Mouse (Mus musculus) neural tube, embryonic 14.5 days (tissue): Measurements from ENCODE around the gene Mad2l1bp. TPM values are rescaled to one million over a fixed set of nuclear protein-coding genes. Genes with fewer than 3 reads are reported as not detected.

ENCODE experiments used
- ATAC-seq: fragments of 200-750 bp; cut with Nextera tagmentation; 2 replicates; pipeline ENCODE4 v1.8.0; 2017; ENCODE audit warnings: low read depth, mild to moderate bottlenecking, moderate TSS enrichment, moderate library complexity
- H3K27ac ChIP-seq: fragments of 300-500 bp; sonication (generic); 2 replicates; pipeline ENCODE4 v1.5.1; 2014; ENCODE audit warnings: low read depth, mild to moderate bottlenecking, control low read depth, low read length, moderate library complexity, mixed read lengths
- H3K27me3 ChIP-seq: fragments of 300-500 bp; sonication (generic); 2 replicates; pipeline ENCODE4 v1.6.1; 2014; ENCODE audit warnings: low read length; ENCODE audit not compliant: control insufficient read depth, insufficient read depth
- H3K36me3 ChIP-seq: fragments of 300-500 bp; sonication (generic); 2 replicates; pipeline ENCODE4 v1.6.1; 2014; ENCODE audit warnings: low read length, mixed read lengths; ENCODE audit not compliant: control insufficient read depth, insufficient read depth
- H3K4me1 ChIP-seq: fragments of 300-500 bp; sonication (generic); 2 replicates; pipeline ENCODE4 v1.6.1; 2014; ENCODE audit warnings: low read length; ENCODE audit not compliant: control insufficient read depth, insufficient read depth
- H3K4me2 ChIP-seq: fragments of 300-500 bp; sonication (generic); 2 replicates; pipeline ENCODE4 v1.6.1; 2014; ENCODE audit warnings: mild to moderate bottlenecking, low read depth, low read length, control low read depth
- H3K4me3 ChIP-seq: fragments of 300-500 bp; sonication (generic); 2 replicates; pipeline ENCODE4 v1.5.1; 2014; ENCODE audit warnings: low read depth, low read length, control low read depth, mixed read lengths
- H3K9ac ChIP-seq: fragments of 300-500 bp; sonication (generic); replicated peaks from 2 replicates; pipeline ENCODE4 v1.6.1; 2014; ENCODE audit warnings: low read depth, mild to moderate bottlenecking, control low read depth, low read length, mixed read lengths
- H3K9me3 ChIP-seq: fragments of 300-500 bp; sonication (generic); 2 replicates; pipeline ENCODE4 v1.6.1; 2016; ENCODE audit warnings: low read length; ENCODE audit not compliant: control insufficient read depth
- WGBS: fragments of 180-500 bp; shearing (Covaris S2); extraction: QIAGEN DNeasy Blood & Tissue Kit; methylation state at CpG from one replicate; pipeline ENCODE4 v1.1.7; 2014; 5-methylcytosine and 5-hydroxymethylcytosine counted together
- polyA plus RNA-seq: library from polyadenylated mRNA; unstranded; fragments of >200 nt; fragmentation: Nextera tagmentation; extraction: Ambion mirVana; gene quantifications from 2 replicates; pipeline ENCODE4 v1.2.1, GENCODE M21; 2014

Gene Mad2l1bp
- polyA plus RNA-seq, 1 experiment from 2014 or later = 21.4 TPM

GRCm38 (mm10) chr17:46168318-46168717, 15.0 kb upstream of the Mad2l1bp start:
- WGBS = 60% methylated on average over 5 of the region's 5 CpGs
- Histone ChIP-seq H3K27ac (no peak overlapping the region), H3K36me3 (peaks cover 70% of the 10 kb centered on the region)

GRCm38 (mm10) chr17:46167014-46167413, 13.7 kb upstream of the Mad2l1bp start:
- no peak overlapping the region for H3K4me3 ChIP-seq
- H3K27me3 ChIP-seq = no peaks in the 10 kb centered on the region
- ATAC-seq = no peak
- H3K9me3 ChIP-seq = no peaks in the 10 kb centered on the region
- H3K27ac ChIP-seq = no peak overlapping the region
- 87% methylated on average over 11 of the region's 11 CpGs for WGBS
- no peak overlapping the region for H3K4me2 ChIP-seq
- H3K4me1 ChIP-seq = no peaks in the 10 kb centered on the region
- H3K9ac ChIP-seq = no peak overlapping the region
- H3K36me3 ChIP-seq = peaks cover 62% of the 10 kb centered on the region

More at GRCm38 (mm10) chr17:46168318-46168717, 15.0 kb upstream of the Mad2l1bp start:
- ATAC-seq = no peak
- Histone ChIP-seq H3K4me3 (no peak overlapping the region), H3K4me1 (no peaks in the 10 kb centered on the region), H3K27me3 (no peaks in the 10 kb centered on the region), H3K9me3 (no peaks in the 10 kb centered on the region), H3K4me2 (no peak overlapping the region), H3K9ac (no peak overlapping the region)

- 89% methylated on average over 5 of the region's 5 CpGs for WGBS
- Histone ChIP-seq H3K4me1 (peaks cover 6% of the 10 kb centered on the region; the same call in 1 of the 2 replicates), H3K4me3 (no peak overlapping the region), H3K4me2 (no peak overlapping the region), H3K9me3 (no peaks in the 10 kb centered on the region), H3K27ac (no peak overlapping the region), H3K27me3 (no peaks in the 10 kb centered on the region), H3K9ac (no peak overlapping the region), H3K36me3 (peaks cover 57% of the 10 kb centered on the region)
- ATAC-seq = no peak
Observed at GRCm38 (mm10) chr17:46166270-46166669, 12.9 kb upstream of the Mad2l1bp start.

- H3K36me3 ChIP-seq = peaks cover 54% of the 10 kb centered on the region
- no peaks in the 10 kb centered on the region for H3K27me3 ChIP-seq
- H3K4me2 ChIP-seq = no peak overlapping the region
- H3K4me1 ChIP-seq = peaks cover 6% of the 10 kb centered on the region; the same call in 1 of the 2 replicates
- no peak overlapping the region for H3K4me3 ChIP-seq
- no peak overlapping the region for H3K9ac ChIP-seq
- no peak overlapping the region for H3K27ac ChIP-seq
- H3K9me3 ChIP-seq = no peaks in the 10 kb centered on the region
- WGBS = 90% methylated on average over 12 of the region's 12 CpGs
- ATAC-seq = no peak
Observed at GRCm38 (mm10) chr17:46165460-46165859, 12.1 kb upstream of the Mad2l1bp start.

GRCm38 (mm10) chr17:46164791-46165190, 11.4 kb upstream of the Mad2l1bp start:
- Histone ChIP-seq H3K27me3 (no peaks in the 10 kb centered on the region), H3K4me2 (no peak overlapping the region), H3K9ac (no peak overlapping the region), H3K4me3 (no peak overlapping the region), H3K9me3 (no peaks in the 10 kb centered on the region), H3K36me3 (peaks cover 53% of the 10 kb centered on the region), H3K4me1 (peaks cover 6% of the 10 kb centered on the region; the same call in 1 of the 2 replicates), H3K27ac (no peak overlapping the region)
- ATAC-seq = no peak
- WGBS = 95% methylated on average over 10 of the region's 10 CpGs

- H3K9ac ChIP-seq = no peak overlapping the region
- H3K27me3 ChIP-seq = no peaks in the 10 kb centered on the region
- H3K9me3 ChIP-seq = no peaks in the 10 kb centered on the region
- no peak for ATAC-seq
- peaks cover 6% of the 10 kb centered on the region; the same call in 1 of the 2 replicates for H3K4me1 ChIP-seq
- peaks cover 48% of the 10 kb centered on the region for H3K36me3 ChIP-seq
- 97% methylated on average over 8 of the region's 8 CpGs for WGBS
- H3K4me3 ChIP-seq = no peak overlapping the region
- H3K4me2 ChIP-seq = no peak overlapping the region
- H3K27ac ChIP-seq = no peak overlapping the region
Observed at GRCm38 (mm10) chr17:46164301-46164700, 10.9 kb upstream of the Mad2l1bp start.

GRCm38 (mm10) chr17:46162951-46163421, 9.6 kb upstream of the Mad2l1bp start:
- Histone ChIP-seq H3K4me3 (no peak overlapping the region), H3K27me3 (no peaks in the 10 kb centered on the region), H3K4me2 (no peak overlapping the region), H3K9ac (no peak overlapping the region), H3K27ac (no peak overlapping the region), H3K4me1 (peaks cover 6% of the 10 kb centered on the region; the same call in 1 of the 2 replicates), H3K9me3 (no peaks in the 10 kb centered on the region), H3K36me3 (peaks cover 35% of the 10 kb centered on the region)
- WGBS = 80% methylated on average over 9 of the region's 9 CpGs
- ATAC-seq = no peak

GRCm38 (mm10) chr17:46162551-46162950, 9.2 kb upstream of the Mad2l1bp start:
- Histone ChIP-seq H3K36me3 (peaks cover 31% of the 10 kb centered on the region), H3K27me3 (no peaks in the 10 kb centered on the region), H3K9ac (no peak overlapping the region), H3K4me1 (peaks cover 6% of the 10 kb centered on the region; the same call in 1 of the 2 replicates), H3K4me3 (no peak overlapping the region), H3K4me2 (0 out of 2 replicates have a peak overlapping the region, but pooled peaks have one; percentile 75), H3K27ac (no peak overlapping the region), H3K9me3 (no peaks in the 10 kb centered on the region)
- 92% methylated on average over 7 of the region's 7 CpGs for WGBS
- no peak for ATAC-seq

- Histone ChIP-seq H3K9me3 (no peaks in the 10 kb centered on the region), H3K4me2 (peak overlapping the region; percentile 75), H3K36me3 (peaks cover 23% of the 10 kb centered on the region), H3K4me3 (peak overlapping the region; percentile 84), H3K9ac (peak overlapping the region; percentile 80), H3K27ac (no peak overlapping the region), H3K4me1 (peaks cover 6% of the 10 kb centered on the region; the same call in 1 of the 2 replicates), H3K27me3 (no peaks in the 10 kb centered on the region)
- WGBS = 53% methylated on average over 9 of the region's 9 CpGs
- no peak for ATAC-seq
Observed at GRCm38 (mm10) chr17:46161710-46162109, 8.4 kb upstream of the Mad2l1bp start.
